Comparison of ENCODE assay signal across 18 mouse cellular contexts in the genomic region with DNA sequence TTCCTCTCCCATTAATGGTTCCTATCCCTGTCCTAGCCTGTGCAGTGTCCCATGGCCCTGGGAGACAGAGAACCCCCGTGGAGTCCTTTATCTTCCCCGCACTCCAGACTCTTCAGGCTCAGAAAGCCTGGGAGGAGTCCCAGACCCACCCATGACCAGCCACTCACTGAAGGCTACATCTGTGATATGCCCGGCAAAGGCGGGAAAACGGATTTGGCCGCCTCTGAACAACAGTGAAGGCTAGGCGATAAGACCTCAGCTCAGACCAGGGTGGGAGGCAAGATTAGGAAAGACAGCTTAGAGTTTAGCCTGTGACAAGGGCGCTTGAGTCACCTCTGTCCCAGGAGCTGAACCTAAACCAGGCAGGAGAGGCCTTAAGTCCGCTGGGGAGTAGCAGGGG. TPM values are rescaled to one million over a fixed set of nuclear protein-coding genes. Genes with fewer than 3 reads are reported as not detected.
DNase-seq lines count a peak whose midpoint lies in the region; ATAC-seq and TF ChIP-seq lines count a peak whose summit lies in the region.
"Had no signal": no experiment of that assay in that cellular context is flagged by ENCODE, and none has a peak within 500 bp of the region (broad histone marks: within the 10 kb centered on the region; RNA-seq: fewer than 3 reads in every experiment).

No protein-coding gene starts in this region.

- H3K9me3 ChIP-seq in heart, embryonic 11.5 days (replicated peaks; ENCODE audit: control insufficient read depth, low read length) = no peaks in the 10 kb centered on the region
- no peaks in the 10 kb centered on the region for H3K9me3 ChIP-seq in liver, embryonic 14.5 days (ENCODE audit: control insufficient read depth, low read length)

- peaks cover 6% of the 10 kb centered on the region for H3K4me1 ChIP-seq in heart, embryonic 11.5 days (ENCODE audit: control insufficient read depth, insufficient read depth, low read length)
- H3K4me1 ChIP-seq in liver, embryonic 14.5 days (replicated peaks; ENCODE audit: control insufficient read depth in 2 of 2, insufficient read depth in 2 of 2, low read length in 1 of 2) = peaks cover 39 to 48% of the 10 kb centered on the region in 2 experiments

- peak overlapping the region; percentile 49 for H3K4me2 ChIP-seq in heart, embryonic 11.5 days
- H3K4me2 ChIP-seq in liver, embryonic 14.5 days (ENCODE audit: low read depth) = peak overlapping the region; percentile 96

- no peaks in the 10 kb centered on the region for H3K36me3 ChIP-seq in heart, embryonic 11.5 days (ENCODE audit: control insufficient read depth, insufficient read depth, low read length)
- peaks cover 63% of the 10 kb centered on the region for H3K36me3 ChIP-seq in liver, embryonic 14.5 days (replicated peaks; ENCODE audit: control insufficient read depth, insufficient read depth, low read depth)

- no peak overlapping the region for H3K4me3 ChIP-seq in heart, embryonic 11.5 days (ENCODE audit: low read depth, low read length)
- H3K4me3 ChIP-seq in liver, embryonic 14.5 days (ENCODE audit: insufficient read depth in 1 of 2, low read depth in 2 of 2, low read length in 2 of 2) = peak overlapping the region; percentile 82 to 88

- DNase-seq in heart, adult 18-20 months = no peak
- peak; percentile 60 for DNase-seq in spleen, adult 12 weeks (ENCODE audit: low spot score)
- no peak for DNase-seq in spleen, adult 18-20 months
- peak; percentile 89 to 91 (median 90) for DNase-seq in liver, embryonic 14.5 days (ENCODE audit: low read depth in 3 of 3, low spot score in 3 of 3)
- no peak for DNase-seq in layer of hippocampus, adult 11-12 months (ENCODE audit: low spot score)
- no peak for DNase-seq in layer of hippocampus, adult 9-11 months
- no peak for DNase-seq in lung, postnatal 25 days (ENCODE audit: low spot score)
- DNase-seq: cerebellum, adult 8-10 months; lung, postnatal 10 days; right cerebral cortex, adult 18-20 months had no signal

- peak; percentile 74 for ATAC-seq in heart, embryonic 11.5 days (replicated peaks; ENCODE audit: insufficient number of reproducible peaks, low FRiP score, low TSS enrichment)
- ATAC-seq in liver, embryonic 14.5 days (ENCODE audit: insufficient read depth) = peak; percentile 86
- ATAC-seq: hindbrain, embryonic 16.5 days had no signal

- H3K27me3 ChIP-seq in heart, embryonic 11.5 days (ENCODE audit: control insufficient read depth, insufficient read depth, low read length) = peaks cover 18% of the 10 kb centered on the region
- H3K27me3 ChIP-seq in liver, embryonic 14.5 days (ENCODE audit: control insufficient read depth, insufficient read depth, low read length) = no peaks in the 10 kb centered on the region

- no peak for TF ChIP-seq CTCF in liver, embryonic 14.5 days (IDR thresholded peaks at IDR 0.05; ENCODE audit: low read depth)

- peak overlapping the region; percentile 50; the same call in 1 of the 2 replicates for H3K9ac ChIP-seq in heart, embryonic 11.5 days (ENCODE audit: low read depth, low read length)
- peak overlapping the region; percentile 83 for H3K9ac ChIP-seq in liver, embryonic 14.5 days (replicated peaks)

- TF ChIP-seq EP300 in liver, embryonic 14.5 days (IDR thresholded peaks at IDR 0.05; ENCODE audit: low read depth) = peak; percentile 92

- 39% methylated on average over 9 of the region's 9 CpGs for WGBS in heart, embryonic 11.5 days (ENCODE audit: insufficient replicate concordance)
- 13% methylated on average over 9 of the region's 9 CpGs for WGBS in liver, embryonic 14.5 days (ENCODE audit: insufficient replicate concordance)

- peak overlapping the region; percentile 74 for H3K27ac ChIP-seq in heart, embryonic 11.5 days (ENCODE audit: low read depth, low read length)
- peak overlapping the region; percentile 98 for H3K27ac ChIP-seq in liver, embryonic 14.5 days

RNA-seq across cellular contexts. Expression of a gene that starts 4.9 kb away (rescaled TPM):
- 7.6 and 10.9 TPM in 2 replicates for polyA plus RNA-seq in heart, embryonic 11.5 days (2014; fragmentation: Nextera tagmentation; extraction: Ambion mirVana)
- total RNA-seq in heart, adult 18-20 months (2021) = not detected
- polyA plus RNA-seq in liver, embryonic 14.5 days (2012; rRNA removed) = 72.5 and 86.9 TPM in 2 replicates
- polyA plus RNA-seq in liver, embryonic 14.5 days (2014; fragmentation: Nextera tagmentation; extraction: Ambion mirVana) = 89.2 and 107 TPM in 2 replicates
- total RNA-seq: layer of hippocampus, postnatal 25 days; midbrain, postnatal 0 days had no signal
- polyA plus RNA-seq: hindbrain, embryonic 16.5 days; midbrain, postnatal 0 days; neural tube, embryonic 14.5 days had no signal

RNA-seq across cellular contexts. Expression of a gene that starts 24.2 kb away (rescaled TPM):
- 14.2 and 16.2 TPM in 2 replicates for polyA plus RNA-seq in heart, embryonic 11.5 days (2014; fragmentation: Nextera tagmentation; extraction: Ambion mirVana)
- 10 to 100 TPM; 26.6 to 28.4 TPM for total RNA-seq in heart, adult 18-20 months (2021)
- polyA plus RNA-seq in liver, embryonic 14.5 days (2012; rRNA removed) = 4.5 and 5.4 TPM in 2 replicates
- polyA plus RNA-seq in liver, embryonic 14.5 days (2014; fragmentation: Nextera tagmentation; extraction: Ambion mirVana) = 5.3 and 7.5 TPM in 2 replicates

RNA-seq across cellular contexts. Expression of a gene that starts 33.3 kb away (rescaled TPM):
- 22.5 and 23.3 TPM in 2 replicates for polyA plus RNA-seq in heart, embryonic 11.5 days (2014; fragmentation: Nextera tagmentation; extraction: Ambion mirVana)
- 10 to 100 TPM in 1 of 2 experiments, 1 to 10 TPM in 1; 9.3 to 10.2 TPM for total RNA-seq in heart, adult 18-20 months (2021)
- 10.0 and 11.6 TPM in 2 replicates for polyA plus RNA-seq in liver, embryonic 14.5 days (2012; rRNA removed)
- polyA plus RNA-seq in liver, embryonic 14.5 days (2014; fragmentation: Nextera tagmentation; extraction: Ambion mirVana) = 7.6 and 9.0 TPM in 2 replicates

RNA-seq across cellular contexts. Expression of a gene that starts 53.7 kb away (rescaled TPM):
- not detected in 2 replicates for polyA plus RNA-seq in heart, embryonic 11.5 days (2014; fragmentation: Nextera tagmentation; extraction: Ambion mirVana)
- total RNA-seq in heart, adult 18-20 months (2021) = not detected
- 0.10 and 0.19 TPM in 2 replicates for polyA plus RNA-seq in liver, embryonic 14.5 days (2012; rRNA removed)
- polyA plus RNA-seq in liver, embryonic 14.5 days (2014; fragmentation: Nextera tagmentation; extraction: Ambion mirVana) = 0.39 TPM in 1 of 2 replicates, not detected in the other
- total RNA-seq: granulocyte monocyte progenitor cell, adult 5-6 weeks; layer of hippocampus, postnatal 25 days; midbrain, postnatal 0 days had no signal
- polyA plus RNA-seq: hindbrain, embryonic 16.5 days; kidney, embryonic 16.5 days; limb, embryonic 11.5 days; midbrain, postnatal 0 days; neural tube, embryonic 14.5 days had no signal

Comparison
In these comparisons a context has a peak if more than half of its experiments do, and no peak if none do; other contexts are left out.
1. DNase-seq: peak in spleen, adult 12 weeks (single experiment) and liver, embryonic 14.5 days (3 of 3); none in heart, adult 18-20 months (0 of 2), spleen, adult 18-20 months (0 of 2), layer of hippocampus, adult 11-12 months (single experiment), layer of hippocampus, adult 9-11 months (single experiment) and lung, postnatal 25 days (single experiment).